Mouse (Mus musculus) liver, embryonic 14.5 days (tissue): ENCODE results near the gene Robo3.

Experiments used
- CTCF ChIP-seq: IDR thresholded peaks from 2 replicates; pipeline ENCODE4 v1.5.1; 2016; ENCODE audit warnings: antibody characterized with exemption, low read depth, control low read depth
- EP300 ChIP-seq: IDR thresholded peaks from 2 replicates; pipeline ENCODE4 v1.6.1; 2016; ENCODE audit warnings: antibody characterized with exemption, low read depth

DNA sequence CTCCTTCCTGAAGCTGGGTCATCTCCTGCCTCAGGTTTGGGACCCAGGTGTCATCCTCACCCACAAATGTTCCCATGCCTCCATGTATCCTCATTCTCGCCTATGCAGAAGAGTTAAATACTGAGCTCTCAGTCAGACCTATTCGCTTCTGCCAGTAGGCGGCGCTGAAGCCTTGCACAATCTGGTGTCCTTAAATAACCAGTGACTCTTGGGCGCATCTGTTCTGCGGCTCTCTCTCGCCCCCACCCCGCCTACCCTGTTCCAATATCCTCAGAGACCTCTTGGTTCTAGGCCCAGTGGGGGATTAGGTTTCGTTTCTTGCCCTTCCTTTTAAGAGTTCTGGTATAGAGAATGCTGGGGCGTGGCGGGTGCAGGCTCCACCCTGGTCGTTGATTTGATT lies 2.5 kb downstream of the Robo3 start:
- TF ChIP-seq CTCF (peak; percentile 88), EP300 (no peak)
